Mouse (Mus musculus): ENCODE measurements at regions not wholly inside any gene's neighbourhood (a gene's known extent, or its start where the extent isn't known, plus 50 kb on each side); places are given as distances from the start of the nearest gene placed in this dataset.

DNA sequence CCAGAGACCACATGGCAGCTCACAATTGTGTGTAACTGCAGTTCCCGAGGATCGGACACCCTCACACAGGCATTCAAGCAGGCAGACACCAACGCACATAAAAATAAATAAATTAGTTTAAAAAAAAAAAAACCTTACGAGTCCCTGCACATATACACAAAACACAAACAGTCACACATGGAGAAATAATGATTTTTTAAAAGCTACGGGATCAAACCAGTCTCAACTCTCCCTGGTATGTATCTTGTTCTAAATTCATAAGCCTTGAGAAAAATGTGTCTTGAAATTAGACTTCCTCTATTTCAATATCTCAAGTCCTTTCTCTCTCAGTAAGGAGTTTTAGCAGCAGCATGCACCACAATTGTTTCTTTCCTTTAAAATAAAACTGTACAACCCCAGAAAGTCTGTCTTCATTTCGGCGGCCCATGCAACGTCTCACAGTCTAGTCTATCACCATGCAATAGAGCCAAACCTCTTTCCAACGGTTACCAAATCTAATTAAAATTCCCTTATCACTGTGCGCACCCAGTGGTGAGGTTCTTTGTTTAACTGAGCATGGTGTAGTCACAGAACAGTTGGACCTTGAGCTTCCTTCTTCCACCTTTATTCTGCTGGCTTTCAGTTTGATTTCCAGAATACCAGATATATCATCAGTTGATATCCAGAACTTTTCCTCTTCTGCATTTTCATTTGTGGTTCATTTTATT is 86.8 kb upstream of the Gm47985 start:
- H3K27me3 ChIP-seq, result no peaks in the 10 kb centered on the region
- no peak overlapping the region for H3K9ac ChIP-seq
- H3K27ac ChIP-seq, result peak overlapping the region; percentile 53
- no peaks in the 10 kb centered on the region for H3K36me3 ChIP-seq
- WGBS, result 69% methylated on average over 10 of the region's 10 CpGs
- H3K4me3 ChIP-seq, result no peak overlapping the region
- no peaks in the 10 kb centered on the region for H3K9me3 ChIP-seq (replicated peaks)
- peak overlapping the region; percentile 52; the same call in 1 of the 2 replicates for H3K4me2 ChIP-seq
- H3K4me1 ChIP-seq (replicated peaks), result 0 out of 2 replicates have a peak, but pooled peaks cover 8% of the 10 kb centered on the region
- ATAC-seq (replicated peaks; ENCODE audit: insufficient number of reproducible peaks, insufficient read depth, low FRiP score, low read depth), result no peak

DNA sequence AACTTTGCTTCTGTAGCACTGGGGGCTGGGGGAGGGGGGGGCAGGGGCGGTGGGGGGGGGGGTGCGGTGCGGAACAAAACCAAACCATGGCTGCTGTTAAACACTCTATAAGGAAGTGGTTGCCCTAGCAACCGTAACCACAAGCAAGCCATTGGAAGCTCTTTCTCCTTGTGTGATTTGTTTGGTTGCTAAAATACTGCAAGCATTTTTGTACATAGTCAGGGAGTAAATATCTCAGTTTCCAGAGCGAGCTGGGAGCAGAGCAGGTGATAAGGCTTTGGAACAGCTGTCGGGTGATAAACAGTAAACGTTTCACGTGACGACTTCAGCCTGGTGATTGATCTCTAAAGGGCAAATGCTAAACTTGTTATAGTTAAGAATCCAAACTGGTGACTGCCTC is 86.3 kb upstream of the Gm47985 start:
- 0 out of 2 replicates have a peak, but pooled peaks cover 8% of the 10 kb centered on the region for H3K4me1 ChIP-seq (replicated peaks)
- no peaks in the 10 kb centered on the region for H3K27me3 ChIP-seq
- H3K36me3 ChIP-seq, result no peaks in the 10 kb centered on the region
- H3K4me2 ChIP-seq, result peak overlapping the region; percentile 52
- 6% methylated on average over 9 of the region's 9 CpGs for WGBS
- no peaks in the 10 kb centered on the region for H3K9me3 ChIP-seq (replicated peaks)
- peak; percentile 53; the same call in 1 of the 2 replicates for ATAC-seq (replicated peaks; ENCODE audit: insufficient number of reproducible peaks, insufficient read depth, low FRiP score, low read depth)
- peak overlapping the region; percentile 53 for H3K27ac ChIP-seq
- H3K9ac ChIP-seq, result no peak overlapping the region
- H3K4me3 ChIP-seq, result peak overlapping the region; percentile 30

DNA sequence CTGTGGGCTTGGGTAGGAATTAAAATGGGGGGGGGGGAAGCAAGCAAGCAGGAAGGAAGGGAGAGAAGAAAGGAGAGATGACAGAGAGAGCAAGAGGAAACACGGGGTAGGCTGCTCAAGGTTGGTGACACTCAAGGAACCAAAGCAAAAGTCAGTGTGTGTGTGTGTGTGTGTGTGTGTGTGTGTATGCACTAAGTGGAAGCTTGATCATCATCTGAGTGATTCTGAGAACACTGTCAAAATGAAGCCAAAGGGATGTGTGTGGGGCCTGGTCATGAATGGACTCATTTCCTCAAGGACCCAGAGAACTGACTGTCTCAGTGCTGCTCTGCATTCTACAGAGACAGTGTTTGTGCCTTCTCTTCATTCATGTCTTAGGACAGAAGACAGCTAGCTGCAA is 84.8 kb upstream of the Gm47985 start:
- no peaks in the 10 kb centered on the region for H3K9me3 ChIP-seq (replicated peaks)
- 81% methylated on average over 1 of the region's 1 CpGs for WGBS
- ATAC-seq (replicated peaks; ENCODE audit: insufficient number of reproducible peaks, insufficient read depth, low FRiP score, low read depth), result no peak

DNA sequence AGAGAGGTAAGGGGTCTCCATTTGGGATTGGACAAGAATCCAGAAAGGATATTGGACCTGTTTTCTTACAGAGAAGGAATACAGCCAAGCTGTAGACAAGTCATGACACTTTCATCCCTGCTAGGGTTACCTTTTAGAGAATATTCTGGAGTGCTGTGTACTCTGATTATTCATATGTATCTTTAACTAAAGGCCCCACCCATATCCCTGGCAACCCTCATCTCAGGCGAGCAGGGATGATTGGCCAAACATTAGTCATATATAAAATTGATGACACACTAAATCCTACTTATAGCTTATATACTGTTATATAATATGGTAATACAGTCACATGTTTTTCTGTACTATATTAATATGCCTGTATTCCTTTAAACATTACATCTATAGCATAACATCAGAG is 83.6 kb upstream of the Gm47985 start:
- H3K27ac ChIP-seq, result no peak overlapping the region
- no peak overlapping the region for H3K9ac ChIP-seq
- no peaks in the 10 kb centered on the region for H3K36me3 ChIP-seq
- peaks cover 19% of the 10 kb centered on the region for H3K4me1 ChIP-seq (replicated peaks)
- no peak overlapping the region for H3K4me3 ChIP-seq
- 77% methylated on average over 1 of the region's 1 CpGs for WGBS
- H3K27me3 ChIP-seq, result no peaks in the 10 kb centered on the region
- no peaks in the 10 kb centered on the region for H3K9me3 ChIP-seq (replicated peaks)
- no peak overlapping the region for H3K4me2 ChIP-seq
- ATAC-seq (replicated peaks; ENCODE audit: insufficient number of reproducible peaks, insufficient read depth, low FRiP score, low read depth), result no peak

More for the DNA sequence above, 84.8 kb upstream of the Gm47985 start:
- 0 out of 2 replicates have a peak, but pooled peaks cover 8% of the 10 kb centered on the region for H3K4me1 ChIP-seq (replicated peaks)
- no peak overlapping the region for H3K27ac ChIP-seq
- no peaks in the 10 kb centered on the region for H3K27me3 ChIP-seq
- H3K4me2 ChIP-seq, result no peak overlapping the region
- H3K36me3 ChIP-seq, result no peaks in the 10 kb centered on the region
- no peak overlapping the region for H3K9ac ChIP-seq
- no peak overlapping the region for H3K4me3 ChIP-seq

DNA sequence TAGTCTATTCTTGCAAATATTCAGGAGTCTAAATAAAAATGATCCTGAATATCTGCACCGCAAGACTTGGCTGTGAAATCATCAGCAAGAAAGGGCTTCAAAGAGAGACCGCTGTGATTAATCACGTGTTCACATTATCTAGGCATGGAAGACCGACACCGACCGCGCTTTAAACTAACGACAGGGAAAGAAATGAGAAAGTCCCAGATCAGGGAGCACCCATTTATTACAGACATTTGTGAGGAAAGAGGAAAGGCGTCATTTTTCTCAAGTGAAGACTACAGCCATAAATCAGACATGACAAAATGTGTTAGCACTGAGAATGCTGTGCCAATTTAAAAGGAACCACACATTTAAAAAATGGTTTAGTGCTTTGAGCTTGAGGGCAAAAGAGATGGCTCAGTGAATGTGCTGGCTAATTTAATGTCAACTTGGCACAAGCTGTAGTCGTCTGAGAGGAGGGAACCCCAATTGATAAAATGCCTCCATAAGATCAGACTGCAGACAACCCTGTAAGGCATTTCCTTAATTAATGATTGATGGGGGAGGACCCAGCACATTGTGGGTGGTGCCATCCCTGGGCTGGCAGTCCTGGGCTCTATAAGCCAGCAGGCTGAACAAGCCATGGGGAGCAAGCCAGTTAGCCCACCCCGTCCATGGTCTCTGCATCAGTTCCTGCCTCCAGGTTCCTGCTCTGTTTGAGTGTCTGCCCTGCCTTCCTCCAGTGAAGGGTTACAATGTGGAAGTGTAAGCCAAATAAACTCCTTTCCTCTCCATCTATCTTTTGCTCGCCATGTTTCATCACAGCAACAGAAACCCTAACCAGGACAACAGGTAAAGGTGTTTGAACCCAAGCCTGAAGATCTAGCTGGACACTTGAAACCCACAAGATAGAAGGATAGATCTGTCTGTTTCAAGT is 81.5 kb upstream of the Gm47985 start:
- no peak for ATAC-seq (replicated peaks; ENCODE audit: insufficient number of reproducible peaks, insufficient read depth, low FRiP score, low read depth)
- no peaks in the 10 kb centered on the region for H3K27me3 ChIP-seq
- no peaks in the 10 kb centered on the region for H3K9me3 ChIP-seq (replicated peaks)
- peaks cover 19% of the 10 kb centered on the region for H3K4me1 ChIP-seq (replicated peaks)
- no peak overlapping the region for H3K4me2 ChIP-seq
- no peaks in the 10 kb centered on the region for H3K36me3 ChIP-seq
- no peak overlapping the region for H3K27ac ChIP-seq
- WGBS, result 74% methylated on average over 12 of the region's 12 CpGs
- no peak overlapping the region for H3K9ac ChIP-seq
- no peak overlapping the region for H3K4me3 ChIP-seq

DNA sequence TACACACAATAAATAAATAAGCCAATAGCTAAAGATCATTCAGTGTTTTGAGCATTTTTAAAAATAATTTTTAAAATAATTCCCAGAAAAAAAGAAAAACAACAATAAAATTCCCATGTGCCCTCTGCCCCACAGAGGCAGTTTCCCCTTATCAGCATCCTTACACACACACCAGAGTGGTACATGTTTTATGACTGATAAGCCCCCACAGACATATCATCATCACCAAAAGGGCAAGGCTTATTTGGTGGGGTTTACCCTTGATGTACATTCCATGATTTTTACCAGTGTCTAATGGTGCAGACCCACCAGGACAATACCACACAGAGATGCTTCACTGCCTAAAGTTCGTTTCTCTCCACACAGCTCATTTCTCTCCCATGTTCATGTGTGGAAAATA is 80.8 kb upstream of the Gm47985 start:
- no peak overlapping the region for H3K4me3 ChIP-seq
- no peak overlapping the region for H3K27ac ChIP-seq
- H3K27me3 ChIP-seq, result no peaks in the 10 kb centered on the region
- no peaks in the 10 kb centered on the region for H3K36me3 ChIP-seq
- no peak for ATAC-seq (replicated peaks; ENCODE audit: insufficient number of reproducible peaks, insufficient read depth, low FRiP score, low read depth)
- no peaks in the 10 kb centered on the region for H3K9me3 ChIP-seq (replicated peaks)
- H3K4me1 ChIP-seq (replicated peaks), result peaks cover 14% of the 10 kb centered on the region
- H3K4me2 ChIP-seq, result no peak overlapping the region
- no peak overlapping the region for H3K9ac ChIP-seq
- WGBS, result 81% methylated on average over 1 of the region's 1 CpGs

DNA sequence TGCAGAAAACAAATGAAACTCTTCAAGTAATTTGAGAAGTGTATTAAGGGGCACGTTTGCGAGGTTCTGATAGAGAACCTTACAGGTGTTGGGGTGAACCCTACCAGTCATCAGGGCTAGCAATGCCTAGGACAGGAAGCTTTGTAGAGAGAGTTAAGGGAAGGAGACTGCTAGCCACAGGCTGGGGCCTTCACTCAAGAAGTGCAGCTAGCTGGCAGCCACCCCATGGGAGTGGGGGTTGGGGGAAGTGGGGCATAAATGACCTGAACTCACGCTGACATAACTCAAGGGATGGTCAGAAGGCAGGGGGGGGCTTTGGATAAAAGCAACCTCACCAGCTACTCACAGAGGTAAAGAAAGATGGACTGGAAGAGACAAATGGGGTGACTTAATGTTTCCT is 80.3 kb upstream of the Gm47985 start:
- no peak overlapping the region for H3K9ac ChIP-seq
- 85% methylated on average over 3 of the region's 3 CpGs for WGBS
- no peaks in the 10 kb centered on the region for H3K27me3 ChIP-seq
- H3K4me2 ChIP-seq, result no peak overlapping the region
- H3K36me3 ChIP-seq, result no peaks in the 10 kb centered on the region
- H3K27ac ChIP-seq, result no peak overlapping the region
- peaks cover 14% of the 10 kb centered on the region for H3K4me1 ChIP-seq (replicated peaks)
- no peaks in the 10 kb centered on the region for H3K9me3 ChIP-seq (replicated peaks)
- no peak for ATAC-seq (replicated peaks; ENCODE audit: insufficient number of reproducible peaks, insufficient read depth, low FRiP score, low read depth)
- H3K4me3 ChIP-seq, result no peak overlapping the region

DNA sequence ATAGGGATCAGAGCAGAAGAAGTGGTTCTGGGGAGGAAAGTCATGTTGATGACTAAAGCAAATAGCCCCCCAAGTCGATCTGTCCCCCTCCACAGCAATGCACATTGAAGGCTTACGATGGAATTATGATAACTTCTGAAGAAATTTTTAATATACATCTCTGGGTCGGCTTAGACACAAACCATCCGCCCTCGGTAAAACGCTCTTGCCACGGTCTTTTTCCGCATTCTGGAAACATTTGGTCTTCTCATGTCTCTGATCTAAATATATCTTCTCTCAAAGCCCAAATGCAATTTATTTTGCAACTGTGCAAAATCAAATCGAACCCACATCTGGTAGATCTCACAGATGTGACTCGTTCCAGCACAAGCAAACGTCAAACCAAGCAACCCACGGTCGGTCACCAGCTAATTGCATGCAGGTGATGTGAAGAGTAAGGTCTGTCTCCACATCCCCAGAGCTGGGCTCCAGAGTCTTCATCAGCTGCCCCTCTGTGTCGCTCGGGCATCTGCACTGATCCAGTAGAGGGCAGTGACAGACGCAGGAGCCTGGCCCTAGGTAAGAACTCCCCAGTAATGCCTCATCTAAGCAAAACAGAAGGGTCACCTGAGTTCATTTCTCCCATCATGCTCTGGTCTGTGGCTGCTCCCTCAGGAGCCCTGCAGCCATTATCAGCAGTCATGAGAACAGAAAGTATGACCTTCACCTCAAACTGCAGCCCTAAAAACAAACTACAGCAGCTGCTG is 79.5 kb upstream of the Gm47985 start:
- no peaks in the 10 kb centered on the region for H3K36me3 ChIP-seq
- peak; percentile 39; the same call in 1 of the 2 replicates for ATAC-seq (replicated peaks; ENCODE audit: insufficient number of reproducible peaks, insufficient read depth, low FRiP score, low read depth)
- H3K27me3 ChIP-seq, result no peaks in the 10 kb centered on the region
- H3K9ac ChIP-seq, result no peak overlapping the region
- peak overlapping the region; percentile 69 for H3K27ac ChIP-seq
- peaks cover 14% of the 10 kb centered on the region for H3K4me1 ChIP-seq (replicated peaks)
- H3K9me3 ChIP-seq (replicated peaks), result no peaks in the 10 kb centered on the region
- WGBS, result 76% methylated on average over 16 of the region's 16 CpGs
- no peak overlapping the region for H3K4me3 ChIP-seq
- H3K4me2 ChIP-seq, result no peak overlapping the region

DNA sequence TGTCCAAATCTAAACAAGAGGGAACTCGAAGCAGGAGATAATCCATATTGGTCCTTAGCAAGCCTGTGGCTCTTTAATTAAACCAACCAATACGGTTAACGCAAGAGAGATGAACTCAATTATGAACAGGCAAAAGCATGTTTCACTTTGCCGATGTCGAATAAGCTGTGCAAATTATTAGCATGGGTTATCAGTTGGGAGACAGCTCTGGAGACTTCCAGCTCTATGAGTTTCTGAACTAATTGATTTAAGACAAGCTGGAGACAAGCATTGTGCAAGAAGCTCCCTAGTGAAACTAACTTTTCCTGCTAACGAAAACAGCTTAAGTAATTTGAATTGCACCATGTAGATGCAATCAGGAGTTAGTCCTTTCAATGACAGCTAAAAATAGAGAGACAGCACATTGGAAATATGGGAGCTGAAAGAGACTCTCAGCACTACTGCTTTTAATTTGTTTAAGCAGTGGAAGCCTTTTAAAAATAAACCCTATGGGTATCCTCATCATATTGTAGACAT is 78.8 kb upstream of the Gm47985 start:
- Histone ChIP-seq H3K4me3 (no peak overlapping the region), H3K4me1 (replicated peaks) (peaks cover 14% of the 10 kb centered on the region), H3K9ac (no peak overlapping the region), H3K27me3 (no peaks in the 10 kb centered on the region), H3K4me2 (no peak overlapping the region), H3K36me3 (no peaks in the 10 kb centered on the region), H3K9me3 (replicated peaks) (no peaks in the 10 kb centered on the region), H3K27ac (peak overlapping the region; percentile 69)
- no peak for ATAC-seq (replicated peaks; ENCODE audit: insufficient number of reproducible peaks, insufficient read depth, low FRiP score, low read depth)
- 48% methylated on average over 6 of the region's 6 CpGs for WGBS

DNA sequence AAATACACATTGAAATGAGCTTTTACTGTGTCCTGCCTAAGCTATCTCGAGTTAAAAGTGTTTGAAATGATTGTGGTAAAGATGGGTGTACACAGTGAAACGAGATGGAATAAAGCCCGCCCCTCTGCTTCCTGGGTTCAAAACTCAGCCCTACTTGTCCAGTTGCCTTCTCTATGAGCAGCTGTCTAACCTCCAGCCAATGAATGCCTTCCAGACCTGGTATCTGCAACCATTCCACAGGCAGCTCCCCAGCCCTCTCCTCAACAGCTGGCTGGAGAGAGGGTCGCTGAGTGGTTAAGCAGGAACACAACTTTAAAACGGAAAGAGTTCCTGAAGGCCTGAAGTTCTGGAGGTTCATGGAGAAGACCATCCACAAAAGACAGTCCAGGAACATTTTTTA is 78.0 kb upstream of the Gm47985 start:
- no peak overlapping the region for H3K9ac ChIP-seq
- ATAC-seq (replicated peaks; ENCODE audit: insufficient number of reproducible peaks, insufficient read depth, low FRiP score, low read depth), result no peak
- H3K36me3 ChIP-seq, result no peaks in the 10 kb centered on the region
- H3K27ac ChIP-seq, result no peak overlapping the region
- no peaks in the 10 kb centered on the region for H3K27me3 ChIP-seq
- WGBS, result 84% methylated on average over 5 of the region's 5 CpGs
- no peak overlapping the region for H3K4me3 ChIP-seq
- peaks cover 14% of the 10 kb centered on the region for H3K4me1 ChIP-seq (replicated peaks)
- H3K9me3 ChIP-seq (replicated peaks), result no peaks in the 10 kb centered on the region
- no peak overlapping the region for H3K4me2 ChIP-seq

DNA sequence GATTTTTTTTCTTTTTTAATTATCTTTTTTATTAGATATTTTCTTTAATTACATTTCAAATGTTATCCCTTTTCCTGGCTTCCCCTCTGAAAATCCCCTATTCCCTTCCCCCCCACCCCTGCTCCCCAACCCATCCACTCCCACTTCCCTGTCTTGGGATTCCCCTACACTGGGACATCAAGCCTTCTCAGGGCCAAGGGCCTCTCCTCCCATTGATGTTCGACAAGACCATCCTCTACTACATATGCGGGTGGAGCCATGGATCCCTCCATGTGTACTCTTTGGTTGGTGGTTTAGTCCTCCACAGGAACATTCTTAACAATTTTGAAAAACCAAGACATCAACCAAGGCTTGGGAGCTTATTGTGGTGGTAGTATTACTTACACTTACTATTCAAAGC is 77.5 kb upstream of the Gm47985 start:
- no peak overlapping the region for H3K4me2 ChIP-seq
- H3K27ac ChIP-seq, result no peak overlapping the region
- peaks cover 14% of the 10 kb centered on the region for H3K4me1 ChIP-seq (replicated peaks)
- H3K9ac ChIP-seq, result no peak overlapping the region
- H3K27me3 ChIP-seq, result no peaks in the 10 kb centered on the region
- no peaks in the 10 kb centered on the region for H3K9me3 ChIP-seq (replicated peaks)
- no peak overlapping the region for H3K4me3 ChIP-seq
- ATAC-seq (replicated peaks; ENCODE audit: insufficient number of reproducible peaks, insufficient read depth, low FRiP score, low read depth), result no peak
- WGBS, result 72% methylated on average over 2 of the region's 2 CpGs
- no peaks in the 10 kb centered on the region for H3K36me3 ChIP-seq
